Mouse (Mus musculus): ENCODE measurements at regions not wholly inside any gene's neighbourhood (a gene's known extent, or its start where the extent isn't known, plus 50 kb on each side); places are given as distances from the start of the nearest gene placed in this dataset.

- TF ChIP-seq EP300 (IDR thresholded peaks at IDR 0.05; ENCODE audit: low read depth) (no peak), CTCF (IDR thresholded peaks at IDR 0.05; ENCODE audit: low read depth) (no peak)
These were observed 144.2 kb upstream of the Dpt start for GRCm38 (mm10) chr1:164652244-164652643.
